Mouse (Mus musculus) stomach, postnatal 0 days (tissue): Measurements from ENCODE around the gene Anapc7.

ENCODE experiments used
- CTCF ChIP-seq: IDR thresholded peaks from 2 replicates; pipeline ENCODE4 v1.5.1; 2016; ENCODE audit warnings: antibody characterized with exemption, low read depth, mild to moderate bottlenecking, moderate library complexity
- EP300 ChIP-seq: optimal IDR thresholded peaks from 2 replicates; pipeline ENCODE3; 2016; ENCODE audit warnings: antibody characterized with exemption

DNA sequence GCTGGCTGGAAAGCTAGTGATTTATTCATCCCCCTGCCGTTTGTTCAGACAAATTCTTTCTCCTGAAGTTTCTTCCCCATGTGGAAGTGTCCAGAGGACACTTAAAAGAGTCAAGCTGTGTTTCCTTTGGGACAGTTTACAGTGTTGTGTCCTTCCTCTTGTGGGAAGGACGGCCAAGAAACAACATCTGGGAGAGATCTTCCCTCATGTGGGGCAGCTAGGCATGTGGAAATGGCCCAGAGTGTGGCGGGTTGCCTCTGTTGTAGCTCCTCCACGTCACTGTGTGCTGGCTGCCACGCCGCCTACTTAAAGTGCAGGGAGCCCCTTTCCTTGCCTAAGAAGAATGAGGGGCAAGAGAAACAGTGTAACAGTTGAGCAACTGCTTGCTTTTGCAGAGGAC, 8.7 kb upstream of the Anapc7 start:
- no peak for TF ChIP-seq EP300
- no peak for TF ChIP-seq CTCF
